Mouse (Mus musculus): ENCODE measurements around the gene Babam2.

- TF ChIP-seq CTCF (IDR thresholded peaks at IDR 0.05; ENCODE audit: extremely low read depth, insufficient read depth, low read length) (no peak), POLR2A (IDR thresholded peaks at IDR 0.05; ENCODE audit: extremely low read depth, insufficient read depth, low read length) (no peak)
These were observed 299.9 kb downstream of the Babam2 start for GRCm38 (mm10) chr5:31997189-31997954.
